Mouse (Mus musculus): Measurements from ENCODE around the gene Spata1. TPM values are rescaled to one million over a fixed set of nuclear protein-coding genes. Genes with fewer than 3 reads are reported as not detected.

Spata1 gene
- 14.9 and 19.7 TPM in 2 replicates for total RNA-seq (2014; fragmentation: Nextera tagmentation)
- 11.6 and 20.4 TPM in 2 replicates for total RNA-seq (2017)
- polyA plus RNA-seq (2012), result 1.3 and 1.6 TPM in 2 replicates

GRCm38 (mm10) chr3:146499431-146500002, at the start of gene Spata1, which contains the start of gene Gng5:
Gene Spata1, minus strand, starts transcription at chr3:146499753.
Gene Gng5, plus strand, starts transcription at chr3:146499807.
- H3K27me3 ChIP-seq (ENCODE audit: insufficient read depth, low read length), result no peaks in the 10 kb centered on the region
- TF ChIP-seq GATA1 (IDR thresholded peaks at IDR 0.05; ENCODE audit: borderline replicate concordance, low read length) (no peak), TAL1 (conservative IDR thresholded peaks at IDR 0.05; ENCODE audit: low read depth, low read length) (no peak), CTCF (IDR thresholded peaks at IDR 0.05; ENCODE audit: low read depth, low read length) (no peak), GATA2 (IDR thresholded peaks at IDR 0.05; ENCODE audit: borderline replicate concordance, low read depth, low read length) (no peak), POLR2AphosphoS5 (IDR thresholded peaks at IDR 0.05; ENCODE audit: insufficient replicate concordance, low read depth, low read length) (no peak)
- H3K36me3 ChIP-seq (replicated peaks), result peaks cover 29% of the 10 kb centered on the region
- H3K4me3 ChIP-seq (ENCODE audit: low read depth, low read length), result peak within 1 kb of the TSS; percentile 89
- DNase-seq (ENCODE audit: low spot score), result peak; percentile 83
- peak; percentile 71 for ATAC-seq (ENCODE audit: extremely low read depth, insufficient number of reproducible peaks, low FRiP score, poor library complexity, severe bottlenecking)
- no peaks in the 10 kb centered on the region for H3K9me3 ChIP-seq (replicated peaks)
- peaks cover 41% of the 10 kb centered on the region for H3K4me1 ChIP-seq (ENCODE audit: insufficient read depth, low read depth, low read length)

GRCm38 (mm10) chr3:146543632-146544031, 44.1 kb upstream of the Spata1 start:
- Histone ChIP-seq H3K27me3 (ENCODE audit: insufficient read depth, low read length) (peaks cover 10% of the 10 kb centered on the region), H3K4me1 (ENCODE audit: insufficient read depth, low read depth, low read length) (0 out of 2 replicates have a peak, but pooled peaks cover 6% of the 10 kb centered on the region), H3K36me3 (replicated peaks) (no peaks in the 10 kb centered on the region), H3K9me3 (replicated peaks) (no peaks in the 10 kb centered on the region), H3K4me3 (ENCODE audit: low read depth, low read length) (no peak overlapping the region)
- ATAC-seq (ENCODE audit: extremely low read depth, insufficient number of reproducible peaks, low FRiP score, poor library complexity, severe bottlenecking), result no peak
- DNase-seq (ENCODE audit: low spot score), result no peak
- TF ChIP-seq POLR2AphosphoS5 (IDR thresholded peaks at IDR 0.05; ENCODE audit: insufficient replicate concordance, low read depth, low read length) (no peak), GATA2 (IDR thresholded peaks at IDR 0.05; ENCODE audit: borderline replicate concordance, low read depth, low read length) (no peak), TAL1 (conservative IDR thresholded peaks at IDR 0.05; ENCODE audit: low read depth, low read length) (no peak), GATA1 (IDR thresholded peaks at IDR 0.05; ENCODE audit: borderline replicate concordance, low read length) (no peak), CTCF (IDR thresholded peaks at IDR 0.05; ENCODE audit: low read depth, low read length) (no peak)

- H3K27me3 ChIP-seq (ENCODE audit: insufficient read depth, low read length), result peaks cover 11% of the 10 kb centered on the region
- H3K9me3 ChIP-seq (replicated peaks), result no peaks in the 10 kb centered on the region
- TF ChIP-seq GATA2 (IDR thresholded peaks at IDR 0.05; ENCODE audit: borderline replicate concordance, low read depth, low read length) (no peak), CTCF (IDR thresholded peaks at IDR 0.05; ENCODE audit: low read depth, low read length) (no peak)
- H3K4me3 ChIP-seq (ENCODE audit: low read depth, low read length), result no peak overlapping the region
- ATAC-seq (ENCODE audit: extremely low read depth, insufficient number of reproducible peaks, low FRiP score, poor library complexity, severe bottlenecking) (no peak), DNase-seq (ENCODE audit: low spot score) (no peak)
- H3K36me3 ChIP-seq (replicated peaks), result no peaks in the 10 kb centered on the region
- 0 out of 2 replicates have a peak, but pooled peaks cover 6% of the 10 kb centered on the region for H3K4me1 ChIP-seq (ENCODE audit: insufficient read depth, low read depth, low read length)
Measured at GRCm38 (mm10) chr3:146540521-146541273, 41.1 kb upstream of the Spata1 start.

- ATAC-seq (ENCODE audit: extremely low read depth, insufficient number of reproducible peaks, low FRiP score, poor library complexity, severe bottlenecking) (no peak), DNase-seq (ENCODE audit: low spot score) (no peak)
- no peak overlapping the region for H3K4me3 ChIP-seq (ENCODE audit: low read depth, low read length)
- H3K36me3 ChIP-seq (replicated peaks), result no peaks in the 10 kb centered on the region
- H3K9me3 ChIP-seq (replicated peaks), result no peaks in the 10 kb centered on the region
- no peak for TF ChIP-seq GATA2 (IDR thresholded peaks at IDR 0.05; ENCODE audit: borderline replicate concordance, low read depth, low read length)
- TF ChIP-seq GATA1 (IDR thresholded peaks at IDR 0.05; ENCODE audit: borderline replicate concordance, low read length), result no peak
- TF ChIP-seq TAL1 (conservative IDR thresholded peaks at IDR 0.05; ENCODE audit: low read depth, low read length), result no peak
- H3K4me1 ChIP-seq (ENCODE audit: insufficient read depth, low read depth, low read length), result no peaks in the 10 kb centered on the region
- H3K27me3 ChIP-seq (ENCODE audit: insufficient read depth, low read length), result peaks cover 14% of the 10 kb centered on the region
Measured at GRCm38 (mm10) chr3:146534986-146535385, 35.4 kb upstream of the Spata1 start.

- H3K4me3 ChIP-seq (ENCODE audit: low read depth, low read length), result no peak overlapping the region
- TF ChIP-seq POLR2AphosphoS5 (IDR thresholded peaks at IDR 0.05; ENCODE audit: insufficient replicate concordance, low read depth, low read length), result no peak
- TF ChIP-seq CTCF (IDR thresholded peaks at IDR 0.05; ENCODE audit: low read depth, low read length), result no peak
- no peak for TF ChIP-seq GATA2 (IDR thresholded peaks at IDR 0.05; ENCODE audit: borderline replicate concordance, low read depth, low read length)
- no peak for TF ChIP-seq TAL1 (conservative IDR thresholded peaks at IDR 0.05; ENCODE audit: low read depth, low read length)
- no peak for TF ChIP-seq GATA1 (IDR thresholded peaks at IDR 0.05; ENCODE audit: borderline replicate concordance, low read length)
- H3K36me3 ChIP-seq (replicated peaks), result no peaks in the 10 kb centered on the region
- ATAC-seq (ENCODE audit: extremely low read depth, insufficient number of reproducible peaks, low FRiP score, poor library complexity, severe bottlenecking), result no peak
- no peak for DNase-seq (ENCODE audit: low spot score)
- 0 out of 2 replicates have a peak, but pooled peaks cover 2% of the 10 kb centered on the region for H3K4me1 ChIP-seq (ENCODE audit: insufficient read depth, low read depth, low read length)
- H3K27me3 ChIP-seq (ENCODE audit: insufficient read depth, low read length), result peaks cover 15% of the 10 kb centered on the region
- no peaks in the 10 kb centered on the region for H3K9me3 ChIP-seq (replicated peaks)
Measured at GRCm38 (mm10) chr3:146528335-146528734, 28.8 kb upstream of the Spata1 start.

GRCm38 (mm10) chr3:146521652-146522020, 22.1 kb upstream of the Spata1 start:
- Histone ChIP-seq H3K4me1 (ENCODE audit: insufficient read depth, low read depth, low read length) (peaks cover 21% of the 10 kb centered on the region), H3K4me3 (ENCODE audit: low read depth, low read length) (peak overlapping the region; percentile 88), H3K27me3 (ENCODE audit: insufficient read depth, low read length) (no peaks in the 10 kb centered on the region), H3K36me3 (replicated peaks) (peaks cover 28% of the 10 kb centered on the region), H3K9me3 (replicated peaks) (no peaks in the 10 kb centered on the region)
- DNase-seq (ENCODE audit: low spot score) (no peak), ATAC-seq (ENCODE audit: extremely low read depth, insufficient number of reproducible peaks, low FRiP score, poor library complexity, severe bottlenecking) (peak; percentile 50)
- TF ChIP-seq GATA1 (IDR thresholded peaks at IDR 0.05; ENCODE audit: borderline replicate concordance, low read length), result no peak
- no peak for TF ChIP-seq CTCF (IDR thresholded peaks at IDR 0.05; ENCODE audit: low read depth, low read length)
- no peak for TF ChIP-seq TAL1 (conservative IDR thresholded peaks at IDR 0.05; ENCODE audit: low read depth, low read length)
- TF ChIP-seq POLR2AphosphoS5 (IDR thresholded peaks at IDR 0.05; ENCODE audit: insufficient replicate concordance, low read depth, low read length), result no peak
- TF ChIP-seq GATA2 (IDR thresholded peaks at IDR 0.05; ENCODE audit: borderline replicate concordance, low read depth, low read length), result no peak

Measured in G1E (cell line).